Mouse (Mus musculus) embryo, embryonic 10 days (tissue): ENCODE measurements at regions not wholly inside any gene's neighbourhood (a gene's known extent, or its start where the extent isn't known, plus 50 kb on each side); places are given as distances from the start of the nearest gene placed in this dataset.

ENCODE experiments used
- DNase-seq: peaks from one replicate; pipeline ENCODE4 v3.0.0-alpha.2; 2015; ENCODE audit warnings: low spot score

DNA sequence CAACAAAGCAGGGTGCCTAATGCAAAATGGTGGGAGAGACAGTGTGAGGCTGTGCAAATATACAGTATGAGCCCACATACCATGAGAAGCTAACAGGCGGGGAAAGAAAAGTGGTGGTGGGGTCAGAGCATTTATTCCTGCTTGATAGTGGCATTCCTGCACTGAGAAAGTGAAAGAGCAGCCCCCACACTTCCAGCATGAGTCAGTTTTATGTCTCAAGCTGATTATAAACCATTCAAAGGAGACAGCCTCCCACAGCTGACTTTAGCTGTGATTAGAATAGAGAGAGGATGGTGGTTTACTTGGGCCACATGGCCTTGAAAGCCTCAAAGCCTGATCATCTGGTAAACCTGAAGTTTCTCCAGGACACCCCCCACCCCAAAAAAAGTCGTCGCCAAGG is 64.4 kb downstream of the Gm43517 start:
- DNase-seq: no peak

DNA sequence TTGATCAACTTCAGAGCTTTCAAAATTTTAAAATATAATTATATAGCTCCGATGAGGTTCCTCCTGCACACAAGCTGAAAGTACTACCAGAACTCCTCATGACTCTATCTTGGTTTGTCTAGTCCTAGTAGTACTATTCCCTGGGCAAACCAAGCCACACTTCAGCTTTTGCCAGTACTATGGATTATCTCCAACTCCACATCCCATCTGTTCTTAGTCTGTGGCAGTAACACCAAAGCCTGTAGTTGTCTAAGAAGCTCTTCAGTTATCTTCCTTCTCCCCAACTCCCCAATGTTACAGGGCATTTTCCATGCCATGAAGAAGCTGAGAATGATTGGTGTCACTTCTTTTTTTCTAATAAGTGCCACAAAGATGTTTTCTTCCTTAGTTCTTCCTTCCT is 83.1 kb downstream of the Gm43517 start:
- no peak for DNase-seq

DNA sequence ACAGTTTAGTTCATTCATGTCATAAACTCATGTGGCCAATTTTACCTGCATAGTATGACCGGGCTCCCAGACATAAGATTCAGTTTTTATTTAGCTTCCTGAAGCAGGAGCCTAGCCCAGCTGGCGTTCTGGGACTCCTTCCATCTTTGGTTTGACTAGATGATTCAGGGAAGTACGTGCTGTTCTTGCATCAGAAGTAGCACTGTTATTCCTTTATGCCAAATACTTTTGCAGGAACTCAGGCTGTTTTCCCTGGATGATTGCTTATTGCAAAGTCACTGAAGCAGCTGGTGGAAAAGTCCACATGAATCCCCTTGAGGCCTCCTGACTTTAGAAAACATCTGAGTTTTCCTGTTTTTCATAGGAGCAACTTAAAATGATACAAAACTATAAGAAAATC is 88.4 kb downstream of the Gm43517 start:
- no peak for DNase-seq

DNA sequence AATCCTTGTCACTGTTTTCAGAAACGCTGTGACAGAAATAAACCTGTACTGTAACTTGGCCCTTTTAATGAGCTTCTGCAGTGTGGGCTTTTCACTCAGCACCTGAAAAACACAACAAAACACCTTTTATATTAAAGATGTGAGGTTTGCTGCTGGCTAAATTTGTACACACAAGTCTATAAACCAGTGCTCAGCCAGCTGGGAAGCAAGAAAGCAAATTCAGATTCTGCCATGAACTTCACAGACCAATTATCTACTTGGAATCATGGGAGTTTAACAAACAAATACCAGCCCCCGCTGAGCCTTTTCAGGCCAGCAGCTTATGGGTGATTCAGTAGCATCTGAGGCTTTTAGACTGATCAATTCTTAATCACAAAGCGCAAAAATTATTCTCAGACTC is 95.7 kb downstream of the Gm43517 start:
- no peak for DNase-seq

DNA sequence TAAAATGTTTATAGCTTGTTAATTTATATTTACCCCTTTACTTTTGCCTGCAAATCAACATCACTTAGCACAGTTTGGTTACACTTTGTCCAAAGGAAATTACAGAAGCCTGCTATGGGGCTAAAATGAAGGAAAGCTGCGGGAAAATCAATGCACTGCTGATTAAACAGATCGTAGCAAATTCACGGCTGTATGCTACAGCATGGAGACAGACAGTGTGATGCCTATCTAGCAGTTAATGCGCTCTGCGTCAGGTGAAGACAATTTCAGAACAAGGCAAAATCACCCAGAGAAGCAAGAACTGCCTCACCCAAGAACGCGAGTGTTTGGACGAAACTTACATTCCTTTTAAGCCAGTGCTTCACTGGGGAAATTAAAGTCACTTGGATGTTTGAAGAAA is 96.2 kb downstream of the Gm43517 start:
- no peak for DNase-seq

DNA sequence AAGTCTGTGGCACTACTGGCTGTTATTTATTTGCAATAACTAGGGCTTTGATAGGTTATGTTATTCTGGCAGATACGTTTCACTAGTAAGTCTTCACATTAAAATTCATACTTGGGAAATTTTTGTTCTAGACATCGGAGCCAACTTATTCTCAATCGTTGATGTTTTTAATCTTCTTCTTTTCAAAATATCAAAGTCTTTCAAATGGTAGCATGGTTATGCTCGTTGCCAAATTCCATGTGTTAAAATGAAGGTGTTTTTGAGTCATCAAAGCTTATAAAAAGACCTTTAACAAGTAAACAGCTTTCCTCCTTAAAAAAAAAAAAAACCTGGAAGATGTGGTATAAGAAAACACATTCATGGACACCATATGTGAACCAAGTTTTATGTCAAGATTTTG is 97.4 kb downstream of the Gm43517 start:
- no peak for DNase-seq

DNA sequence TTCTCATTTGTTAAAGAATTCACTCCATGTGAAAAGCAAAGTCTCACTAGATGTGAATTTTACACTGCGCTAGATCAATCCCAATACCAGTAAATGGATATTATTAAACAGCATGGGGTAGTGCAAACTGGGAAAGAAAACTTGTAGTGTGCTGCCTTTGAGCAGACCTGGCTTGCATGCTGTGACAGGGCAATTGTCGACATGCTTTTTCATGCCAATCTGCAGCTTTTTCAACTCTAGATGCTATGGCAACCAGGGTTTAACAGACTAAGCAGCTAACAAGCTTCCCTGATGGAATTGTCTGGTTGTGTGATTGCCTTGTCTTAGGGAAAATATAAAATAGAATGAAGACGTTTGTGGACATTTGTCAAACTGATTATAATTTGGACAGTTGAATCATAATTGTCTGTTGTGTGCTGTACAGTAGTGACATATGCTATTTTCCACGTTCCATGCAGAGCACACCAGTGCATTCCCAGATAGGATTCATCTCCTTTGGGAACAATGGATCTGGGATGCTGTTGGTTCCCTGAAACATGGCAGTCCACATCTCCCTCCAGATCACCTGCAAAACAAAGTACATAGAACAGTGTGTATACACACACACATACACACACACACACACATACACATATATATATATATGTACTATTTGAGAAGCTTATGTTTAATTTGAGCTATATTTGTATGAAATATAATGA is 99.2 kb downstream of the Gm43517 start:
- peak; percentile 9 for DNase-seq

DNA sequence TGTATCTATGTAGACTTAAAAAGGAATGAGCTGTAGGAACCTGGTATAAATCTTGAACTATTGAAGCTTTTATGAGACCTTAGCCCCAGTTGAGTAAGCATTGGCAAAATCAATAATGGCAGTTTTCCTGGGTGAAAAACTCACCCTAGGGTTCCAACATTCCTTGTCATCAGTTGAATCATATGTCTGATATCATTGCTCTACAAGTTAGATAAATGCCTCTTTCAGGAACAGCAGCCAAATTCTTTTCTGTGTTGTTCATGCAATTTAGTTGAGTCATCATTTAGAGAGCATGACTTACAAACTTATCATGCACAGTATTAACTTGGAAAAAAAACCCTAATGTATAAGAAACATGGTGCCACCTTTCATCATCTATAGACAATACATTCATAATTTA is 128.2 kb downstream of the Gm43517 start:
- DNase-seq: no peak

DNA sequence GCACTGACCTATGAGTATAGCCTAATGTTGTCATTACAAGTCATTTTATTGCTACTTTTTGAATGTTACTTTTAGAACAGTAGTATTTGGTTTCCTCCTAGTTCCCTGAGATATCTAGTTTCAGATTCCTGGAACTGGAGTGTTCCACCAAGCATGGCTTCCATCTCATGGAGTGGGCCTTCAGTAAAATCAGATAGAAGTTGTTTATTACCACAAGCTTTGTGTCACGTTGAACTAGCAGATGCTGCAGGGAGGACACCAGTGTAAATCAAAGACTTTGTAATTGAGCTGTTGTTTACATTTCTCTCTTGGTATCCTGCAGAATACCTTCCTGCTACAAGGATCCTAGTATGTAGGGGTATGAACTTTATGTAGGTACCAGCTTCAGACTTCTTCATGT is 129.6 kb downstream of the Gm43517 start:
- DNase-seq: no peak
